Mouse (Mus musculus) limb, embryonic 12.5 days (tissue): Measurements from ENCODE around the gene Gm11444. TPM values are rescaled to one million over a fixed set of nuclear protein-coding genes. Genes with fewer than 3 reads are reported as not detected.
A peak's percentile ranks its signal among the peaks of the same experiment; 100 is the strongest.

Source experiments
- ATAC-seq: fragments of 200-750 bp; cut with Nextera tagmentation; 2 replicates; pipeline ENCODE4 v1.8.0; 2017; ENCODE audit warnings: low read depth, moderate TSS enrichment; ENCODE audit not compliant: insufficient number of reproducible peaks, insufficient read depth, low FRiP score, low TSS enrichment
- H3K27ac ChIP-seq: fragments of 300-500 bp; sonication (generic); 2 replicates; pipeline ENCODE4 v1.5.1; 2016; ENCODE audit warnings: mild to moderate bottlenecking, moderate library complexity
- H3K27me3 ChIP-seq: fragments of 300-500 bp; sonication (generic); 2 replicates; pipeline ENCODE4 v1.6.1; 2016; ENCODE audit warnings: mild to moderate bottlenecking, moderate library complexity
- H3K36me3 ChIP-seq: fragments of 300-500 bp; sonication (generic); 2 replicates; pipeline ENCODE4 v1.6.1; 2016; ENCODE audit warnings: mild to moderate bottlenecking, moderate library complexity
- H3K4me1 ChIP-seq: fragments of 300-500 bp; sonication (generic); replicated peaks from 2 replicates; pipeline ENCODE4 v1.6.1; 2016
- H3K4me2 ChIP-seq: fragments of 300-500 bp; sonication (generic); 2 replicates; pipeline ENCODE4 v1.6.1; 2016; ENCODE audit warnings: mild to moderate bottlenecking, moderate library complexity
- H3K4me3 ChIP-seq: fragments of 300-500 bp; sonication (generic); replicated peaks from 2 replicates; pipeline ENCODE4 v1.5.1; 2016; ENCODE audit warnings: mild to moderate bottlenecking
- H3K9ac ChIP-seq: fragments of 300-500 bp; sonication (generic); replicated peaks from 2 replicates; pipeline ENCODE4 v1.6.1; 2016; ENCODE audit warnings: mild to moderate bottlenecking, moderate library complexity
- H3K9me3 ChIP-seq: fragments of 300-500 bp; sonication (generic); 2 replicates; pipeline ENCODE4 v1.6.1; 2016; ENCODE audit warnings: mild to moderate bottlenecking, moderate library complexity
- WGBS: fragments of 180-500 bp; shearing (Covaris S2); methylation state at CpG from one replicate; pipeline ENCODE4 v1.1.7; 2016; 5-methylcytosine and 5-hydroxymethylcytosine counted together
- polyA plus RNA-seq: library from polyadenylated mRNA; unstranded; fragments of >200 nt; fragmentation: Nextera tagmentation; extraction: Ambion mirVana; gene quantifications from 2 replicates; pipeline ENCODE4 v1.2.1, GENCODE M21; 2016

Gm11444 gene
- polyA plus RNA-seq, 1 experiment from 2014 or later = not detected

GRCm38 (mm10) chr11:85825823-85826222 is 24.3 kb downstream of the Gm11444 start:
- H3K4me1 ChIP-seq = peaks cover 61% of the 10 kb centered on the region
- WGBS = 37% methylated on average over 7 of the region's 7 CpGs
- no peak overlapping the region for H3K27ac ChIP-seq

GRCm38 (mm10) chr11:85825031-85825430 is 25.1 kb downstream of the Gm11444 start:
- no peaks in the 10 kb centered on the region for H3K9me3 ChIP-seq
- no peak overlapping the region for H3K27ac ChIP-seq
- ATAC-seq = no peak
- H3K4me2 ChIP-seq = no peak overlapping the region
- peaks cover 83% of the 10 kb centered on the region for H3K27me3 ChIP-seq
- H3K4me1 ChIP-seq = peaks cover 60% of the 10 kb centered on the region
- no peaks in the 10 kb centered on the region for H3K36me3 ChIP-seq
- H3K9ac ChIP-seq = no peak overlapping the region
- WGBS = 77% methylated on average over 10 of the region's 10 CpGs
- no peak overlapping the region for H3K4me3 ChIP-seq

More at GRCm38 (mm10) chr11:85825823-85826222, 24.3 kb downstream of the Gm11444 start:
- H3K27me3 ChIP-seq = peaks cover 89% of the 10 kb centered on the region
- no peaks in the 10 kb centered on the region for H3K9me3 ChIP-seq
- no peaks in the 10 kb centered on the region for H3K36me3 ChIP-seq
- no peak overlapping the region for H3K4me2 ChIP-seq
- no peak for ATAC-seq
- no peak overlapping the region for H3K9ac ChIP-seq
- no peak overlapping the region for H3K4me3 ChIP-seq

GRCm38 (mm10) chr11:85823794-85824193 is 26.3 kb downstream of the Gm11444 start:
- no peaks in the 10 kb centered on the region for H3K36me3 ChIP-seq
- H3K27me3 ChIP-seq = peaks cover 81% of the 10 kb centered on the region
- peaks cover 60% of the 10 kb centered on the region for H3K4me1 ChIP-seq
- no peaks in the 10 kb centered on the region for H3K9me3 ChIP-seq
- no peak overlapping the region for H3K4me3 ChIP-seq
- WGBS = 46% methylated on average over 4 of the region's 4 CpGs
- H3K27ac ChIP-seq = no peak overlapping the region
- H3K9ac ChIP-seq = no peak overlapping the region
- ATAC-seq = no peak
- H3K4me2 ChIP-seq = no peak overlapping the region

GRCm38 (mm10) chr11:85823181-85823580 is 27.0 kb downstream of the Gm11444 start:
- H3K9me3 ChIP-seq = no peaks in the 10 kb centered on the region
- H3K4me1 ChIP-seq = peaks cover 61% of the 10 kb centered on the region
- no peak for ATAC-seq
- peaks cover 81% of the 10 kb centered on the region for H3K27me3 ChIP-seq
- H3K4me2 ChIP-seq = no peak overlapping the region
- H3K27ac ChIP-seq = no peak overlapping the region
- WGBS = 10% methylated on average over 6 of the region's 6 CpGs
- no peaks in the 10 kb centered on the region for H3K36me3 ChIP-seq
- no peak overlapping the region for H3K4me3 ChIP-seq
- H3K9ac ChIP-seq = no peak overlapping the region

GRCm38 (mm10) chr11:85821659-85822058 is 28.5 kb downstream of the Gm11444 start:
- H3K4me3 ChIP-seq = no peak overlapping the region
- H3K4me2 ChIP-seq = no peak overlapping the region
- H3K4me1 ChIP-seq = peaks cover 60% of the 10 kb centered on the region
- no peak for ATAC-seq
- H3K9ac ChIP-seq = no peak overlapping the region
- H3K27me3 ChIP-seq = peaks cover 76% of the 10 kb centered on the region
- no peak overlapping the region for H3K27ac ChIP-seq
- H3K9me3 ChIP-seq = no peaks in the 10 kb centered on the region
- WGBS = 82% methylated on average over 9 of the region's 9 CpGs
- no peaks in the 10 kb centered on the region for H3K36me3 ChIP-seq

- no peak overlapping the region for H3K9ac ChIP-seq
- no peak overlapping the region for H3K27ac ChIP-seq
- H3K4me2 ChIP-seq = no peak overlapping the region
- no peaks in the 10 kb centered on the region for H3K9me3 ChIP-seq
- H3K27me3 ChIP-seq = peaks cover 72% of the 10 kb centered on the region
- H3K36me3 ChIP-seq = no peaks in the 10 kb centered on the region
- peaks cover 66% of the 10 kb centered on the region for H3K4me1 ChIP-seq
- WGBS = 76% methylated on average over 3 of the region's 3 CpGs
- no peak for ATAC-seq
- no peak overlapping the region for H3K4me3 ChIP-seq
Measured at GRCm38 (mm10) chr11:85820959-85821358, 29.2 kb downstream of the Gm11444 start.

- H3K4me1 ChIP-seq = peaks cover 84% of the 10 kb centered on the region
- ATAC-seq = no peak
- H3K27me3 ChIP-seq = peaks cover 54% of the 10 kb centered on the region
- 53% methylated on average over 3 of the region's 3 CpGs for WGBS
- H3K27ac ChIP-seq = no peak overlapping the region
- H3K36me3 ChIP-seq = no peaks in the 10 kb centered on the region
- H3K9ac ChIP-seq = no peak overlapping the region
- no peak overlapping the region for H3K4me2 ChIP-seq
- no peaks in the 10 kb centered on the region for H3K9me3 ChIP-seq
- H3K4me3 ChIP-seq = no peak overlapping the region
Measured at GRCm38 (mm10) chr11:85818401-85818800, 31.7 kb downstream of the Gm11444 start.

GRCm38 (mm10) chr11:85816471-85816870 is 33.7 kb downstream of the Gm11444 start:
- peaks cover 74% of the 10 kb centered on the region for H3K4me1 ChIP-seq
- 13% methylated on average over 5 of the region's 5 CpGs for WGBS
- H3K27ac ChIP-seq = 0 out of 2 replicates have a peak overlapping the region, but pooled peaks have one; percentile 29
- no peaks in the 10 kb centered on the region for H3K9me3 ChIP-seq
- no peaks in the 10 kb centered on the region for H3K36me3 ChIP-seq
- H3K27me3 ChIP-seq = peaks cover 48% of the 10 kb centered on the region
- no peak for ATAC-seq
- H3K9ac ChIP-seq = no peak overlapping the region
- H3K4me3 ChIP-seq = no peak overlapping the region
- no peak overlapping the region for H3K4me2 ChIP-seq

GRCm38 (mm10) chr11:85814678-85815077 is 35.5 kb downstream of the Gm11444 start:
- no peak overlapping the region for H3K4me3 ChIP-seq
- H3K9ac ChIP-seq = 0 out of 2 replicates have a peak overlapping the region, but pooled peaks have one; percentile 8
- no peak overlapping the region for H3K27ac ChIP-seq
- H3K9me3 ChIP-seq = no peaks in the 10 kb centered on the region
- no peak overlapping the region for H3K4me2 ChIP-seq
- H3K36me3 ChIP-seq = no peaks in the 10 kb centered on the region
- no peak for ATAC-seq
- peaks cover 42% of the 10 kb centered on the region for H3K27me3 ChIP-seq
- WGBS = 29% methylated on average over 4 of the region's 4 CpGs
- H3K4me1 ChIP-seq = peaks cover 66% of the 10 kb centered on the region

GRCm38 (mm10) chr11:85812201-85812966 is 37.7 kb downstream of the Gm11444 start:
- Histone ChIP-seq H3K9me3 (no peaks in the 10 kb centered on the region), H3K9ac (no peak overlapping the region), H3K27ac (no peak overlapping the region), H3K36me3 (no peaks in the 10 kb centered on the region), H3K4me3 (no peak overlapping the region), H3K4me2 (no peak overlapping the region), H3K27me3 (peaks cover 21% of the 10 kb centered on the region), H3K4me1 (peaks cover 48% of the 10 kb centered on the region)
- ATAC-seq = no peak
- WGBS = 86% methylated on average over 12 of the region's 12 CpGs

- WGBS = 93% methylated on average over 5 of the region's 5 CpGs
- Histone ChIP-seq H3K27me3 (peaks cover 20% of the 10 kb centered on the region), H3K4me1 (peaks cover 41% of the 10 kb centered on the region)
Measured at GRCm38 (mm10) chr11:85811676-85812075, 38.5 kb downstream of the Gm11444 start.

GRCm38 (mm10) chr11:85811229-85811628 is 38.9 kb downstream of the Gm11444 start:
- H3K36me3 ChIP-seq = no peaks in the 10 kb centered on the region
- H3K4me3 ChIP-seq = no peak overlapping the region
- no peak overlapping the region for H3K9ac ChIP-seq
- H3K9me3 ChIP-seq = no peaks in the 10 kb centered on the region
- H3K4me1 ChIP-seq = peaks cover 37% of the 10 kb centered on the region
- H3K27ac ChIP-seq = no peak overlapping the region
- no peak for ATAC-seq
- H3K27me3 ChIP-seq = peaks cover 16% of the 10 kb centered on the region
- H3K4me2 ChIP-seq = no peak overlapping the region
- 80% methylated on average over 4 of the region's 4 CpGs for WGBS

More at GRCm38 (mm10) chr11:85811676-85812075, 38.5 kb downstream of the Gm11444 start:
- Histone ChIP-seq H3K36me3 (no peaks in the 10 kb centered on the region), H3K9ac (no peak overlapping the region), H3K27ac (no peak overlapping the region), H3K4me3 (no peak overlapping the region), H3K9me3 (no peaks in the 10 kb centered on the region), H3K4me2 (no peak overlapping the region)
- no peak for ATAC-seq
